Mouse (Mus musculus) liver, postnatal 0 days (tissue): ENCODE measurements around the gene Ehd4.
A peak's percentile ranks its signal among the peaks of the same experiment; 100 is the strongest.

Experiments
- CTCF ChIP-seq: sonication (generic); IDR thresholded peaks from 2 replicates; pipeline ENCODE4 v1.5.1; 2016; ENCODE audit warnings: antibody characterized with exemption, low read depth
- EP300 ChIP-seq: IDR thresholded peaks from 2 replicates; pipeline ENCODE4 v1.6.1; 2016; ENCODE audit warnings: antibody characterized with exemption, low read depth, mild to moderate bottlenecking

DNA sequence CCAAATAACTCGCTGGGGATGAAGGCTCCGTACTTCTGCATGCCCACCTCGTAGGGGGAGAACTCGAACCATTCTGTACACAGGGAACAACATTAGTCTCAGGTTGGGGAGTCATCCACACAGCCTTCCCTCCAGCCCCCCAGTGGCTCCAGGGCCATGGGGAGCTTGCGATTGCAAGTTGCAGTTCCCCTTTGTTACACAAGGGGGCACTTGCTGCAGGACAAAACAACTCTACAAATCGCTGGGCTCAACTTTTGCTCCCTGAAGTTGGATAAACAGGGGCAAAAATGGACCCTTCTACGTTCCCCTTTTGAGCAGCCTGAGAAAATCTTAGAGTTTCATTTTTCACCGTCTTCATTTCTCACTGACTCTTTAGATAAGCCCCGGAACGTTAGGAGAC lies 19.3 kb upstream of the Ehd4 start:
- TF ChIP-seq CTCF (peak; percentile 82), EP300 (no peak)
